Mouse (Mus musculus) midbrain, embryonic 13.5 days (tissue): ENCODE results near the gene Cd300e. TPM values are rescaled to one million over a fixed set of nuclear protein-coding genes. Genes with fewer than 3 reads are reported as not detected.
A peak's percentile ranks its signal among the peaks of the same experiment; 100 is the strongest.

Experiments used
- ATAC-seq: fragments of 200-750 bp; cut with Nextera tagmentation; 2 replicates; pipeline ENCODE4 v1.8.0; 2017; ENCODE audit warnings: mild to moderate bottlenecking, moderate TSS enrichment, moderate library complexity
- H3K27ac ChIP-seq: fragments of 300-500 bp; sonication (generic); 2 replicates; pipeline ENCODE4 v1.5.1; 2015; ENCODE audit warnings: inconsistent platforms, mild to moderate bottlenecking, moderate library complexity
- H3K27me3 ChIP-seq: fragments of 300-500 bp; sonication (generic); 2 replicates; pipeline ENCODE4 v1.6.1; 2015; ENCODE audit warnings: mild to moderate bottlenecking, inconsistent platforms
- H3K36me3 ChIP-seq: fragments of 300-500 bp; sonication (generic); 2 replicates; pipeline ENCODE4 v1.6.1; 2015; ENCODE audit warnings: mild to moderate bottlenecking, inconsistent platforms
- H3K4me1 ChIP-seq: fragments of 300-500 bp; sonication (generic); replicated peaks from 2 replicates; pipeline ENCODE4 v1.6.1; 2015; ENCODE audit warnings: inconsistent platforms
- H3K4me2 ChIP-seq: fragments of 300-500 bp; sonication (generic); replicated peaks from 2 replicates; pipeline ENCODE4 v1.6.1; 2015; ENCODE audit warnings: moderate library complexity, mild to moderate bottlenecking, inconsistent platforms
- H3K4me3 ChIP-seq: fragments of 300-500 bp; sonication (generic); replicated peaks from 2 replicates; pipeline ENCODE4 v1.5.1; 2015; ENCODE audit warnings: mild to moderate bottlenecking, inconsistent platforms
- H3K9ac ChIP-seq: fragments of 300-500 bp; sonication (generic); replicated peaks from 2 replicates; pipeline ENCODE4 v1.6.1; 2015; ENCODE audit warnings: mild to moderate bottlenecking, inconsistent platforms
- H3K9me3 ChIP-seq: fragments of 300-500 bp; sonication (generic); 2 replicates; pipeline ENCODE4 v1.6.1; 2016; ENCODE audit warnings: mild to moderate bottlenecking, inconsistent platforms
- WGBS: fragments of 180-500 bp; shearing (Covaris S2); methylation state at CpG from one replicate; pipeline ENCODE4 v1.1.7; 2015; 5-methylcytosine and 5-hydroxymethylcytosine counted together
- polyA plus RNA-seq: library from polyadenylated mRNA; unstranded; fragments of >200 nt; fragmentation: Nextera tagmentation; extraction: Ambion mirVana; gene quantifications from 2 replicates; pipeline ENCODE4 v1.2.1, GENCODE M21; 2015

Cd300e gene
- polyA plus RNA-seq, 1 experiment from 2014 or later = not detected

GRCm38 (mm10) chr11:115080886-115081285, 18.9 kb upstream of the Cd300e start:
- no peak overlapping the region for H3K4me2 ChIP-seq
- WGBS = 34% methylated on average over 13 of the region's 13 CpGs

GRCm38 (mm10) chr11:115078680-115079079, 16.7 kb upstream of the Cd300e start:
- H3K9ac ChIP-seq = no peak overlapping the region
- H3K4me2 ChIP-seq = no peak overlapping the region
- no peak for ATAC-seq
- 86% methylated on average over 5 of the region's 5 CpGs for WGBS
- peaks cover 13% of the 10 kb centered on the region for H3K27me3 ChIP-seq
- H3K27ac ChIP-seq = no peak overlapping the region
- no peaks in the 10 kb centered on the region for H3K36me3 ChIP-seq
- no peaks in the 10 kb centered on the region for H3K9me3 ChIP-seq
- peaks cover 3% of the 10 kb centered on the region for H3K4me1 ChIP-seq
- no peak overlapping the region for H3K4me3 ChIP-seq

More at GRCm38 (mm10) chr11:115080886-115081285, 18.9 kb upstream of the Cd300e start:
- Histone ChIP-seq H3K4me3 (no peak overlapping the region), H3K27me3 (peaks cover 18% of the 10 kb centered on the region; the same call in 1 of the 2 replicates), H3K27ac (no peak overlapping the region), H3K9me3 (no peaks in the 10 kb centered on the region), H3K9ac (no peak overlapping the region), H3K4me1 (peaks cover 18% of the 10 kb centered on the region), H3K36me3 (no peaks in the 10 kb centered on the region)
- no peak for ATAC-seq

GRCm38 (mm10) chr11:115077436-115077835, 15.5 kb upstream of the Cd300e start:
- Histone ChIP-seq H3K4me2 (no peak overlapping the region), H3K4me3 (no peak overlapping the region), H3K36me3 (no peaks in the 10 kb centered on the region), H3K9ac (no peak overlapping the region), H3K27me3 (peaks cover 15% of the 10 kb centered on the region), H3K9me3 (no peaks in the 10 kb centered on the region), H3K27ac (no peak overlapping the region), H3K4me1 (no peaks in the 10 kb centered on the region)
- no peak for ATAC-seq
- 94% methylated on average over 1 of the region's 1 CpGs for WGBS

- Histone ChIP-seq H3K27me3 (peaks cover 10% of the 10 kb centered on the region), H3K4me3 (no peak overlapping the region), H3K27ac (no peak overlapping the region), H3K9ac (no peak overlapping the region), H3K9me3 (no peaks in the 10 kb centered on the region), H3K36me3 (no peaks in the 10 kb centered on the region), H3K4me2 (no peak overlapping the region), H3K4me1 (peaks cover 14% of the 10 kb centered on the region)
- ATAC-seq = no peak
- WGBS = 78% methylated on average over 5 of the region's 5 CpGs
These were observed 13.9 kb upstream of the Cd300e start for GRCm38 (mm10) chr11:115075859-115076258.

GRCm38 (mm10) chr11:115075407-115075806, 13.4 kb upstream of the Cd300e start:
- H3K27me3 ChIP-seq = peaks cover 14% of the 10 kb centered on the region
- H3K4me2 ChIP-seq = no peak overlapping the region
- no peaks in the 10 kb centered on the region for H3K9me3 ChIP-seq
- no peak for ATAC-seq
- no peak overlapping the region for H3K27ac ChIP-seq
- no peaks in the 10 kb centered on the region for H3K36me3 ChIP-seq
- H3K4me3 ChIP-seq = no peak overlapping the region
- WGBS = 80% methylated on average over 7 of the region's 7 CpGs
- H3K9ac ChIP-seq = no peak overlapping the region
- H3K4me1 ChIP-seq = peaks cover 18% of the 10 kb centered on the region

- H3K9me3 ChIP-seq = no peaks in the 10 kb centered on the region
- no peak overlapping the region for H3K9ac ChIP-seq
- H3K36me3 ChIP-seq = no peaks in the 10 kb centered on the region
- no peak overlapping the region for H3K4me3 ChIP-seq
- peaks cover 19% of the 10 kb centered on the region for H3K4me1 ChIP-seq
- H3K4me2 ChIP-seq = no peak overlapping the region
- no peak overlapping the region for H3K27ac ChIP-seq
- WGBS = 56% methylated on average over 5 of the region's 5 CpGs
- no peak for ATAC-seq
- H3K27me3 ChIP-seq = peaks cover 31% of the 10 kb centered on the region
These were observed 11.0 kb upstream of the Cd300e start for GRCm38 (mm10) chr11:115073002-115073401.

GRCm38 (mm10) chr11:115071631-115072294, 9.8 kb upstream of the Cd300e start:
- 17% methylated on average over 14 of the region's 14 CpGs for WGBS
- no peaks in the 10 kb centered on the region for H3K36me3 ChIP-seq
- 0 out of 2 replicates have a peak overlapping the region, but pooled peaks have one; percentile 16 for H3K9ac ChIP-seq
- H3K9me3 ChIP-seq = no peaks in the 10 kb centered on the region
- no peak for ATAC-seq
- peaks cover 31% of the 10 kb centered on the region for H3K27me3 ChIP-seq
- no peak overlapping the region for H3K4me3 ChIP-seq
- peak overlapping the region; percentile 37 for H3K4me2 ChIP-seq
- H3K27ac ChIP-seq = no peak overlapping the region
- peaks cover 19% of the 10 kb centered on the region for H3K4me1 ChIP-seq

- peaks cover 19% of the 10 kb centered on the region for H3K4me1 ChIP-seq
- no peak overlapping the region for H3K27ac ChIP-seq
- peak overlapping the region; percentile 37 for H3K4me2 ChIP-seq
- no peaks in the 10 kb centered on the region for H3K36me3 ChIP-seq
- H3K9me3 ChIP-seq = no peaks in the 10 kb centered on the region
- H3K4me3 ChIP-seq = no peak overlapping the region
- no peak for ATAC-seq
- H3K27me3 ChIP-seq = peaks cover 31% of the 10 kb centered on the region
- WGBS = 6% methylated on average over 9 of the region's 9 CpGs
- 0 out of 2 replicates have a peak overlapping the region, but pooled peaks have one; percentile 16 for H3K9ac ChIP-seq
These were observed 9.1 kb upstream of the Cd300e start for GRCm38 (mm10) chr11:115071015-115071551.

DNA sequence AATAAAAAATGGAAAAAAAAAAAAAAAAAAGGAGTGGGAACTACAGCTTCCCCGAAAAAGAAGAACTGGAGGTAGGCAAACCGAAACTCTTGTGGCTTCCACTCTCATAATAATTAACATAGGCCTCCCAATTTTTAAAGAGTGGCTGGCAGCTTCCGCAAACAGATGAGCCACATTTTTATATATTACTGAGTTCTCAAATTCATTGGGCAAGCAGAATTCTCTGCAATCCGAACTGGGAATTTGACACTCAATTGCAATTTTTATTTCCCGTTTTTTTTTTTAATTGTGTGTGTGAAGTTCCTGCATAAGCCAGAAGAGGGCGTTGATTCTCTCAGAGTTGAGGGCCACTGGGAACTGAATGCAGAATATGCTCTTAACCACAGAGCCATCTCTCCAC, 4.8 kb upstream of the Cd300e start:
- Histone ChIP-seq H3K36me3 (no peaks in the 10 kb centered on the region), H3K4me1 (peaks cover 20% of the 10 kb centered on the region), H3K9me3 (no peaks in the 10 kb centered on the region), H3K27ac (no peak overlapping the region), H3K4me3 (no peak overlapping the region), H3K9ac (no peak overlapping the region), H3K27me3 (peaks cover 21% of the 10 kb centered on the region), H3K4me2 (no peak overlapping the region)
- no peak for ATAC-seq
- WGBS = 74% methylated on average over 6 of the region's 6 CpGs

DNA sequence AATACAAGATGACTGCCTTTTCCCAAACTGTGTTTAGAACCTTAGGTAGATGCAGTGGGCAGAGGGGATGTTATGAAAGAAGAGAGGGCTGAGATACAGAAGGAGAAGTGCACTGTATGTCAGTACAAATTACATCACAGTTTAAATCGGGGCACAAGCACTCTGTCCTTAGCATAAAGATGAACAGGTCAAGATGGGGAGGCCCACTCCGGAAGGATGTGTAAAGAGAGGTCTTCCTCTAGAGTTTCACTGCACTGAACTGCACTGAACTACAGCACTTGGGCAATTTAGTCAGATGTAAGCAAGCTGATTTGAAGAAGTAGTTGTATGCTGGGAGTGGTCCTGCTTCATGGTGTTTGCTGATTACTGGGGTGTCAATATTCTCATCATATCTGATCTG, 2.2 kb downstream of the Cd300e start:
- no peak for ATAC-seq
- WGBS = 91% methylated on average over 2 of the region's 2 CpGs
- Histone ChIP-seq H3K9ac (no peak overlapping the region), H3K4me2 (no peak overlapping the region), H3K4me3 (no peak overlapping the region), H3K9me3 (no peaks in the 10 kb centered on the region), H3K36me3 (no peaks in the 10 kb centered on the region), H3K27ac (no peak overlapping the region), H3K4me1 (0 out of 2 replicates have a peak, but pooled peaks cover 6% of the 10 kb centered on the region), H3K27me3 (no peaks in the 10 kb centered on the region)

DNA sequence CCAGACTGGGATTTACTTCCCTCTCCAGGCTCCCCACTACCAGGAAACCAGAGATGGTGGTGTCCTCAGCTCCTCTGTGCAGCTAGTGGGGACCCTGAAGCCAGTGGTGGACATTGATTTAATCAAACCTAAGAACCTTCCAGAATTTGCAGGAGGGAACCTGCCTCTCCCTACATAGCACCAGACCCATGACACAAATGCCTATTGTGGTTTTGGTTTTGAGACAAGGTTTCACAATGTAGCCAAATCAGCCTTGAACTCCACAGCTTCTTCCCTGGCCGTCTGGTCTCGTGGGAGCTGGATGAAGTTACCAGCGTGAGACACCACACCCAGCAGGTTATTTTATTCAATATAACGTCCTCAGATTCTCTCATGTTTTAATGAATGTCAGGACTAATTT, 3.3 kb downstream of the Cd300e start:
- Histone ChIP-seq H3K9me3 (no peaks in the 10 kb centered on the region), H3K4me3 (no peak overlapping the region), H3K27me3 (no peaks in the 10 kb centered on the region), H3K4me2 (no peak overlapping the region), H3K4me1 (0 out of 2 replicates have a peak, but pooled peaks cover 6% of the 10 kb centered on the region), H3K27ac (no peak overlapping the region), H3K9ac (no peak overlapping the region), H3K36me3 (no peaks in the 10 kb centered on the region)
- 79% methylated on average over 4 of the region's 4 CpGs for WGBS
- ATAC-seq = no peak

GRCm38 (mm10) chr11:115054537-115054936, 7.4 kb downstream of the Cd300e start:
- Histone ChIP-seq H3K27me3 (0 out of 2 replicates have a peak, but pooled peaks cover 7% of the 10 kb centered on the region), H3K4me3 (no peak overlapping the region), H3K27ac (no peak overlapping the region), H3K9ac (no peak overlapping the region), H3K9me3 (no peaks in the 10 kb centered on the region), H3K36me3 (no peaks in the 10 kb centered on the region), H3K4me2 (no peak overlapping the region), H3K4me1 (no peaks in the 10 kb centered on the region)
- no peak for ATAC-seq
